Mouse (Mus musculus): ENCODE measurements around the gene Gpsm3. TPM values are rescaled to one million over a fixed set of nuclear protein-coding genes. Genes with fewer than 3 reads are reported as not detected.

Gene Gpsm3
- total RNA-seq, 4 experiments from 2014 or later = 2.1 to 4.2 (median 3.4) TPM

DNA sequence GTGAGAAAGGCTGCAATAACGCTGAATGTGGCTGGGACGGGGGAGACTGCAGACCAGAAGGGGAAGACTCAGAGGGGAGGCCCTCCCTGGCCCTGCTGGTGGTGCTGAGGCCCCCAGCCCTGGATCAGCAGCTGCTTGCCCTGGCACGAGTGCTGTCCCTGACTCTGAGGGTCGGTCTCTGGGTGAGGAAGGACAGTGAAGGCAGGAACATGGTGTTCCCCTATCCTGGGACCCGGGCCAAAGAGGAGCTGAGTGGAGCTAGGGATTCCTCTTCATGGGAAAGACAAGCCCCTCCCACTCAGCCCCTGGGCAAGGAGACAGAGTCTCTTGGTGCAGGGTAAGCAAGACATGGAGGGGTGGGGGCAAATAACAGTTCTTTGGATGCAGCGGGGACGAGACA lies 6.2 kb upstream of the Gpsm3 start:
- DNase-seq (ENCODE audit: low spot score in 2 of 2) = no peak

GRCm38 (mm10) chr17:34583819-34584218 lies 5.8 kb upstream of the Gpsm3 start:
- DNase-seq (ENCODE audit: low spot score in 2 of 2) = no peak

DNA sequence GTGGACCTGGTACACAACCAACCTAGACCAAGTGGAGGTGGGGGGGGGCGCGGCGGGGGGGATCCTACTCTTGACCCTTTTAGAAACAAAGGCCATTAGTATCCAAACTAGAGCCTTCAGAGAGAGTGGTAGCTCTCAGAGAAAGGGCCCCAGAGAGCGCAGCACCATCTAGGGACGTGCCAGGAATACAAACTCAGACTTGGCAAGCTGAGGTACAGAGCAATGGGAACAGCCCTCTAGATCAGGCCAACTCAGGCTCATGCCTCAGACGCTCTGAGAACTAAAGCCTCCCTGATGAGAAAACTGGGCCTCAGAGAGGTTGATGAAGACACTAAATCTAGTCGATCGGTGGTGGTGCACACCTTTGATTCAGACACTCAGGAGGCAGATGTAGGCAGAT lies 4.5 kb upstream of the Gpsm3 start:
- DNase-seq (ENCODE audit: low spot score in 2 of 2) = no peak

- no peak for DNase-seq (ENCODE audit: low spot score in 2 of 2)
These were observed 3.5 kb upstream of the Gpsm3 start for GRCm38 (mm10) chr17:34585877-34586771.

DNA sequence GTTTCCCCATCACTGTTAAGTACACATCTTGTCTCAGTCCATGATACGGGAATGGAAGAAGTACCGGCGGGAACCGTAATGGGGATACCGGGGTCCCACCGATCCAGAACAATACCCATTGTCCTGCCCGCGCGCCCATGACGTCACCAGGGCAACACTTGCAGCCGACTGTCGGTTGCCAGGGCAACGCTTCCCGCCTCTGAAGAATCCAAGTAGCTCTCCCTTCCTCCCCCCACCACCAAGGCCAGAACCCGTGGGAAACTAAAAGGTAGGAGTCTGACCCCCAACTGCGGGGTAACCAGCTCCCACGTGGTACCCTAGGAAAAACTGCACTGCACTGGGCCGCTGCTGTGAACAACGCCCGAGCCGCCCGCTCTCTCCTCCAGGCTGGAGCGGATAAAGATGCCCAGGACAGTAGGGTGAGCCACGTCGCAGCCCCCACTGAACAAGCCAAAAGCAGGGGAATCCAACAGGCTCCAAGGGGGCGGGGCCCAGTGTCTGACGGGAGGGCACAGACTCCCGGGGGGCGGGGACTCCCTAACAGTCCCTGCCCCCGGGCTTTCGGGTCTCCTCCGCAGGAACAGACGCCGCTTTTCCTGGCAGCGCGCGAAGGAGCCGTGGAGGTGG lies 2.7 kb upstream of the Gpsm3 start:
- peak; percentile 83 to 91 for DNase-seq (ENCODE audit: low spot score in 2 of 2)

GRCm38 (mm10) chr17:34587423-34587811 lies 2.2 kb upstream of the Gpsm3 start:
- DNase-seq (ENCODE audit: low spot score in 2 of 2) = peak; percentile 96 to 99

DNA sequence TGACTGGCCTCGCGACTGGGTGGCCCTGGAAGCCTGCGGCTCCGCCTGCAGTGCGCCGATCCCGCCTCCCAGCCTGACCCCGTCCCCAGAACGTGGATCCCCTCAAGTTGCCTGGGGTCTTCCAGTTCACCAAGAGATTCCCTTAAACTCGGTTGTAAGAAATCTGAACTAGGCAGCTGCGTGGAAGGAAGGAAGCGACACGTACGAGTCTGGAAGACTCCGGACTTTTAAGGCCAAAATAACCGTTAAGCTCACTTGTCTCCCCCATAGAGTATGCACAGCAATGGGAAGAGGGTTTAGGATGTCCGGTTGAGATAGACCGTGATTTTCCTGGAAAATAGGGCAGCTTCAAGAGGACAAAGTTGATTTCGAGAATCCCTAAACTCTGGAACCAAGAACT lies 1.8 kb upstream of the Gpsm3 start:
- DNase-seq (ENCODE audit: low spot score in 2 of 2) = no peak

- no peak for DNase-seq (ENCODE audit: low spot score in 2 of 2)
These were observed 839 bp upstream of the Gpsm3 start for GRCm38 (mm10) chr17:34588767-34589166.

DNA sequence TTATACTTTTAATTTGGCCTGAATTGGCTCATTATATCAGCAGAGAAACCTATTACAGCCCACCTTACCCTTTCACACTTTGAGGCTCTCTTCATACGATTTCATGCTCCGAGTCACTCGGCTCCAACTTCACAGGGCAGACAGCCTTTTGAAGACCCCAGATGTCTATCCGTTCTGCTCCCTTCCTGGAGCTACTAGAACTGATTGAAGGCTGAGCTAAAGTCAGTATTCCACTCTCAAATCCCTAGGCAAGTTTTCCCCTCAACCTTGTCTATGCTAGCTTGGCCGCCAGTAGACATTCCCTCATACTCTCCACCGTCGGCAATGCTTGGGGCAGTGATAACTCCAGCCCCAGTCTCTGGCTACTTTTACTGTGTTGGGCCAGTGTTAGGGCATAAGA lies 400 bp upstream of the Gpsm3 start:
- no peak for DNase-seq (ENCODE audit: low spot score in 2 of 2)

- no peak for DNase-seq (ENCODE audit: low spot score in 2 of 2)
These were observed 765 bp downstream of the Gpsm3 start for GRCm38 (mm10) chr17:34590154-34590987.

- DNase-seq (ENCODE audit: low spot score in 2 of 2) = no peak
These were observed 1.7 kb downstream of the Gpsm3 start, which contains the start of gene Pbx2 for GRCm38 (mm10) chr17:34591029-34591993. Gene Pbx2, plus strand, starts transcription at chr17:34591266.

DNA sequence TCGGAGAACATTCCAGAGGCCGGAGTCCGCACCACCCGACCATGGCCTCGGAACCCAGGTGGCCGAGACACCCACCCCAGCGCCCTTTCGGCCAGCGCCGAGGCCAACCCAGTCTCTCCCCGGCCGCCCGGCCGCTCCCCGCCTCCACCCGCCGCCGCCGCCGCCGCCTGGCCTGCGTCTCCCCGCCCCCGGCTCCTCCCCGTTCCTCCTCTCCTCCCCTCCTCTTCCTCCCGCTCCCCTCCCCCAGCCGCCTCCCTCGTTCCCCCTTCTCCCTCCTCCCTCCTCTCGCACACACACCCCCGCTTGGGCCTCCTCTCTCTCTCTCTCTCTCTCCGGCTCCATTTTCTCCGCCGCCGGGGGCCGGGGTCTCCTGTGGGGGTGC lies 2.4 kb downstream of the Gpsm3 start:
- peak in 1 of 2 experiments; percentile 39 for DNase-seq (ENCODE audit: low spot score in 2 of 2)

DNA sequence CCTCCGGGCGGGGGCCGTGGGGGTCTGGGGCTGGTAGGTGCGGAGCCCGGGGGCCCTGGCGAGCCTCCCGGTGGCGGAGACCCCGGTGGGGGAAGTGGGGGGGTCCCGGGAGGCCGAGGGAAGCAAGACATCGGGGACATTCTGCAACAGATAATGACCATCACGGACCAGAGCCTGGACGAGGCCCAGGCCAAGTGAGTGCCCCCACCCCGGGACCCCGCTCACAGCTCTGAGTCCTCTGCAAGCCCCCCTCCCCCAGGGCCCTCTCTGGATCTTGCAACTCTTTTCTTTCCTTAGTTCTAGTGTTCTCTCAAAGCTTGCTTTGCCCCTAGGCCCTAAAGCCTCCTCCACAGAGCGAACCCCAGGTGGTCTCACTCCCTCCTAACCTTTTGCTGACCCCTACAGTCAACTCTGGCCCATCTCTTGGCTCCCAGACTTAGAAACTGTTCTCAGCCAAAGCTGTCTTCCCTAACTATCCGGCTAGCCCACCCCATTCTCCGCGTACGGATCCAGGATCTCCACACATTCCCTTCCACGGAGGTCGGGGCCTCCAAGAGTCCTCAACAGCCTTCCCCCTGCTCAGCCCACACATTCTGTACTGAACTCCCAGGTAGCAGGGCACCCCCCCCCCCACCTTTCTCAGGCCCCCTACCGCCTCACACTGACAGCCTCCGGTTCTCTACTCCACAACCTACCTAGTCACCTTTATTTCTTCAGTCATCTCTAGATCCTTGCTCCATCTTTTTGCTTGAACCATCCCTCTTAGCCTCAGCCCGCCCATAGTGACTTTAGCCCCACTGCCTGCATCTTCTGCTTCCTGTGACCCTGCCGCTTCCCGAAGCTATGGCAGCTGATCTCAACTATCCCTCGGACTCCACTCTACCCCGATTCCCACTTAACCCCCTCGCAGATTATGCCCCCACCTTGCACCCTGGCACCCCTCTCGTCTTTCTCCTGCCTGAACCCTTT lies 3.3 kb downstream of the Gpsm3 start:
- peak in 1 of 2 experiments; percentile 43 for DNase-seq (ENCODE audit: low spot score in 2 of 2)

GRCm38 (mm10) chr17:34593752-34594525 lies 4.3 kb downstream of the Gpsm3 start:
- DNase-seq (ENCODE audit: low spot score in 2 of 2) = peak in 1 of 2 experiments; percentile 27

DNA sequence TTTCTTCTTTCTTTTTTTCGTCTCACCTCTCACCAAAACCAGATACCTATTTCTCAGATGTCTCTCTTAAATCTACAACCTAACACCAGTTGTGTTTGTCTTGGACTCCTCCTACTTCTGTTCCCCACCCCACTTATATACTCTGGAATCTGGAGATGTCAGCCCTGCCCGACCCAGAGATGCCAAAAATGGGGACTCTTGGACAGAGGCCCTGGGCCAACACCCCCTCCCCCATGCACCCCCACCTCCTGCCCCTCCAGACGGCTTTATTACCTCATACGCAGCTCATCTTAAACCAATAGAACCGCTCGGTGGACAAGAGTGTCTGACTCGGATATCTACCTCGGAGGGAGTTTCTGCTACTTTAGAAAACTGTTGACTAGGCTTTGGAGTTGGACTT lies 6.5 kb downstream of the Gpsm3 start:
- DNase-seq (ENCODE audit: low spot score in 2 of 2) = no peak

- no peak for DNase-seq (ENCODE audit: low spot score in 2 of 2)
These were observed 8.0 kb downstream of the Gpsm3 start, which contains the start of gene Ager for GRCm38 (mm10) chr17:34597566-34598095. Gene Ager, plus strand, starts transcription at chr17:34597862.

DNA sequence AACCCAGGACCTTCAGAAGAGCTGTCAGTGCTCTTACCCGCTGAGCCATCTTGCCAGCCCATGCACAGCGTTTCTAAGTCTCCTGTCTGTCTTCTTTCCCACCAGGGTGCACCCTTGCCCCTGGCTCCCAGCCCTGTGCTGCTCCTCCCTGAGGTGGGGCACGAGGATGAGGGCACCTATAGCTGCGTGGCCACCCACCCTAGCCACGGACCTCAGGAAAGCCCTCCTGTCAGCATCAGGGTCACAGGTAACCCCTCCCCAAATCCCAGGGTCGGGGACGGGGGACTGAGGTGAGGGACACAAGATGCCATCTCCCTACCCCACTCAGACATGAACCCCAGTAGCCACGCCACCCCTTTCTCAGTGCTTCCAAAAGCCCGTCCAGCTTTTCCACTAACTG lies 10.3 kb downstream of the Gpsm3 start:
- no peak for DNase-seq (ENCODE audit: low spot score in 2 of 2)

- no peak for DNase-seq (ENCODE audit: low spot score in 2 of 2)
These were observed 12.2 kb downstream of the Gpsm3 start for GRCm38 (mm10) chr17:34601796-34602195.

All from left cerebral cortex, adult 8-10 months (tissue).